Mouse (Mus musculus): ENCODE results near the gene Erfe. TPM values are rescaled to one million over a fixed set of nuclear protein-coding genes. Genes with fewer than 3 reads are reported as not detected.

Gene Erfe
- total RNA-seq, 1 experiment from 2014 or later, result 0.73 TPM

- ATAC-seq (replicated peaks; ENCODE audit: low read depth, poor library complexity, severe bottlenecking), result no peak
Observed at GRCm38 (mm10) chr1:91419862-91420600, 53.8 kb downstream of the Erfe start.

GRCm38 (mm10) chr1:91420601-91421065 is 54.4 kb downstream of the Erfe start:
- ATAC-seq (replicated peaks; ENCODE audit: low read depth, poor library complexity, severe bottlenecking), result no peak

Other genes starting within 250 kb of the Erfe start
- 7.7 and 10.4 TPM in 2 replicates for gene Rbm44, start 221.3 kb upstream of the Erfe start, total RNA-seq (2017)
- 89.1 and 108 TPM in 2 replicates for gene Ramp1, start 186.6 kb upstream of the Erfe start, total RNA-seq (2017)
- 35.2 and 44.8 TPM in 2 replicates for gene Ube2f, start 116.1 kb upstream of the Erfe start, total RNA-seq (2017)
- 19.9 and 23.2 TPM in 2 replicates for gene Scly, start 68.1 kb upstream of the Erfe start, total RNA-seq (2017)
- 0.14 TPM in 1 of 2 replicates, not detected in the other for gene Espnl, start 44.4 kb upstream of the Erfe start, total RNA-seq (2017)
- 0.05 TPM in 1 of 2 replicates, not detected in the other for gene Klhl30, start 15.4 kb upstream of the Erfe start, total RNA-seq (2017)
- gene Ilkap, start 32.4 kb downstream of the Erfe start, total RNA-seq (2017), result 123 and 126 TPM in 2 replicates
- 22.9 and 31.3 TPM in 2 replicates for gene Hes6, start 47.6 kb downstream of the Erfe start, total RNA-seq (2017)
- 5.3 and 6.4 TPM in 2 replicates for gene Per2, start 92.9 kb downstream of the Erfe start, total RNA-seq (2017)
- 4.0 and 5.2 TPM in 2 replicates for gene Traf3ip1, start 128.2 kb downstream of the Erfe start, total RNA-seq (2017)
- gene Asb1, start 174.1 kb downstream of the Erfe start, total RNA-seq (2017), result 14.7 and 15.2 TPM in 2 replicates